In genomic region chr1:86424835-86425547, GRCm38 (mm10) we compare ENCODE assay signal across 13 mouse cellular contexts. TPM values are rescaled to one million over a fixed set of nuclear protein-coding genes. Genes with fewer than 3 reads are reported as not detected.
DNase-seq lines count a peak whose midpoint lies in the region; ATAC-seq and TF ChIP-seq lines count a peak whose summit lies in the region.
"Had no signal": no experiment of that assay in that cellular context is flagged by ENCODE, and none has a peak within 500 bp of the region (broad histone marks: within the 10 kb centered on the region; RNA-seq: fewer than 3 reads in every experiment).

No protein-coding gene starts in this region.

- DNase-seq in lung, postnatal 25 days (ENCODE audit: low spot score), result no peak
- peak; percentile 44 for DNase-seq in embryo, embryonic 9.5 days (ENCODE audit: extremely low spot score)
- peak; percentile 47 for DNase-seq in hindbrain, embryonic 11.5 days (ENCODE audit: low spot score)
- peak; percentile 45 for DNase-seq in midbrain, postnatal 0 days (ENCODE audit: low spot score)
- no peak for DNase-seq in layer of hippocampus, adult 9-11 months
- no peak for DNase-seq in frontal cortex, postnatal 14 days (ENCODE audit: low spot score in 2 of 2)
- no peak for DNase-seq in frontal cortex, adult 2 months (ENCODE audit: extremely low spot score in 1 of 2, low spot score in 1 of 2)
- DNase-seq: adrenal gland, adult 8-10 months had no signal

- peak overlapping the region; percentile 18; the same call in 1 of the 2 replicates for H3K9ac ChIP-seq in lung, embryonic 16.5 days (ENCODE audit: low read length)
- H3K9ac ChIP-seq in hindbrain, embryonic 11.5 days (ENCODE audit: low read depth, low read length), result peak overlapping the region; percentile 46
- H3K9ac ChIP-seq in midbrain, postnatal 0 days (replicated peaks; ENCODE audit: low read length, poor library complexity, severe bottlenecking), result peak overlapping the region; percentile 33; the same call in 1 of the 2 replicates
- H3K9ac ChIP-seq: heart, embryonic 15.5 days had no signal

- WGBS in lung, embryonic 16.5 days, result 29% methylated on average over 11 of the region's 11 CpGs
- WGBS in hindbrain, embryonic 11.5 days, result 19% methylated on average over 11 of the region's 11 CpGs
- WGBS in midbrain, postnatal 0 days, result 10% methylated on average over 11 of the region's 11 CpGs

- H3K36me3 ChIP-seq in lung, embryonic 16.5 days (ENCODE audit: control insufficient read depth, insufficient read depth, low read length), result no peaks in the 10 kb centered on the region
- no peaks in the 10 kb centered on the region for H3K36me3 ChIP-seq in hindbrain, embryonic 11.5 days (ENCODE audit: control insufficient read depth, insufficient read depth, low read length)
- H3K36me3 ChIP-seq in midbrain, postnatal 0 days (ENCODE audit: insufficient read depth, low read length), result no peaks in the 10 kb centered on the region
- H3K36me3 ChIP-seq: heart, embryonic 15.5 days had no signal

- H3K9me3 ChIP-seq in lung, embryonic 16.5 days (ENCODE audit: control insufficient read depth, low read length), result no peaks in the 10 kb centered on the region
- H3K9me3 ChIP-seq in hindbrain, embryonic 11.5 days (ENCODE audit: control insufficient read depth, low read length), result no peaks in the 10 kb centered on the region
- H3K9me3 ChIP-seq in midbrain, postnatal 0 days (ENCODE audit: low read length), result no peaks in the 10 kb centered on the region
- H3K9me3 ChIP-seq: heart, embryonic 15.5 days; megakaryocyte, embryonic 14.5 days had no signal

- no peak overlapping the region for H3K4me2 ChIP-seq in lung, embryonic 16.5 days (ENCODE audit: low read depth, low read length)
- 0 out of 2 replicates have a peak overlapping the region, but pooled peaks have one; percentile 15 for H3K4me2 ChIP-seq in hindbrain, embryonic 11.5 days (replicated peaks; ENCODE audit: low read depth, low read length)
- H3K4me2 ChIP-seq in midbrain, postnatal 0 days (ENCODE audit: low read depth, low read length, poor library complexity, severe bottlenecking), result no peak overlapping the region
- H3K4me2 ChIP-seq: heart, embryonic 15.5 days had no signal

- TF ChIP-seq CTCF in midbrain, postnatal 0 days (IDR thresholded peaks at IDR 0.05), result 0 out of 2 replicates have a peak, but pooled peaks have one; percentile 2

- H3K4me1 ChIP-seq in lung, embryonic 16.5 days (replicated peaks; ENCODE audit: control insufficient read depth, insufficient read depth, low read length), result no peaks in the 10 kb centered on the region
- no peaks in the 10 kb centered on the region; the same call in 1 of the 2 replicates for H3K4me1 ChIP-seq in hindbrain, embryonic 11.5 days (replicated peaks; ENCODE audit: control insufficient read depth, insufficient read depth, low read length)
- peaks cover 3% of the 10 kb centered on the region; the same call in 1 of the 2 replicates for H3K4me1 ChIP-seq in midbrain, postnatal 0 days (ENCODE audit: insufficient read depth, low read length)

- no peak overlapping the region for H3K4me3 ChIP-seq in lung, embryonic 16.5 days (ENCODE audit: low read length)
- H3K4me3 ChIP-seq in hindbrain, embryonic 11.5 days (ENCODE audit: low read depth, low read length), result no peak overlapping the region
- no peak overlapping the region for H3K4me3 ChIP-seq in midbrain, postnatal 0 days (ENCODE audit: low read depth, low read length)
- H3K4me3 ChIP-seq: heart, embryonic 15.5 days; megakaryocyte, embryonic 14.5 days had no signal

- H3K27me3 ChIP-seq in lung, embryonic 16.5 days (ENCODE audit: control insufficient read depth, insufficient read depth, low read depth, low read length), result no peaks in the 10 kb centered on the region
- no peaks in the 10 kb centered on the region for H3K27me3 ChIP-seq in hindbrain, embryonic 11.5 days (ENCODE audit: control insufficient read depth, insufficient read depth, low read length)
- no peaks in the 10 kb centered on the region for H3K27me3 ChIP-seq in midbrain, postnatal 0 days (ENCODE audit: insufficient read depth, low read length)
- H3K27me3 ChIP-seq: heart, embryonic 15.5 days; megakaryocyte, embryonic 14.5 days had no signal

- no peak overlapping the region for H3K27ac ChIP-seq in lung, embryonic 16.5 days (ENCODE audit: low read length)
- H3K27ac ChIP-seq in hindbrain, embryonic 11.5 days (ENCODE audit: low read depth, low read length), result peak overlapping the region; percentile 60
- H3K27ac ChIP-seq in midbrain, postnatal 0 days (ENCODE audit: low read depth, low read length), result 0 out of 2 replicates have a peak overlapping the region, but pooled peaks have one; percentile 32
- H3K27ac ChIP-seq: heart, embryonic 15.5 days had no signal

- ATAC-seq in lung, embryonic 16.5 days (ENCODE audit: low read depth), result no peak
- peak; percentile 83 for ATAC-seq in hindbrain, embryonic 11.5 days (ENCODE audit: low FRiP score)
- ATAC-seq in midbrain, postnatal 0 days (ENCODE audit: low FRiP score), result peak; percentile 31

RNA-seq across cellular contexts. Expression of gene Nmur1, which starts 1.0 kb away (rescaled TPM):
- 0.49 and 0.63 TPM in 2 replicates for polyA plus RNA-seq in lung, embryonic 16.5 days (2015; fragmentation: Nextera tagmentation; extraction: Ambion mirVana)
- not detected in 2 replicates for polyA plus RNA-seq in hindbrain, embryonic 11.5 days (2014; fragmentation: Nextera tagmentation; extraction: Ambion mirVana)
- total RNA-seq in midbrain, postnatal 0 days (2014; rRNA removed), result not detected in 2 replicates
- 0.27 and 0.33 TPM in 2 replicates for polyA plus RNA-seq in midbrain, postnatal 0 days (2015; fragmentation: Nextera tagmentation; extraction: Ambion mirVana)
- polyA plus RNA-seq in frontal cortex, adult 2 months (2012; rRNA removed), result 0.38 and 0.54 TPM in 2 replicates
- total RNA-seq: adrenal gland, adult 8-10 months; layer of hippocampus, adult 8-10 months had no signal
- polyA plus RNA-seq: heart, embryonic 15.5 days had no signal

RNA-seq across cellular contexts. Expression of gene Tex44, which starts 1.1 kb away (rescaled TPM):
- polyA plus RNA-seq in lung, embryonic 16.5 days (2015; fragmentation: Nextera tagmentation; extraction: Ambion mirVana), result not detected in 2 replicates
- polyA plus RNA-seq in hindbrain, embryonic 11.5 days (2014; fragmentation: Nextera tagmentation; extraction: Ambion mirVana), result 0.15 TPM in 1 of 2 replicates, not detected in the other
- total RNA-seq in midbrain, postnatal 0 days (2014; rRNA removed), result 0.14 TPM in 1 of 2 replicates, not detected in the other
- polyA plus RNA-seq in midbrain, postnatal 0 days (2015; fragmentation: Nextera tagmentation; extraction: Ambion mirVana), result not detected in 2 replicates
- not detected in 2 replicates for polyA plus RNA-seq in frontal cortex, adult 2 months (2012; rRNA removed)
- total RNA-seq: adrenal gland, adult 8-10 months; layer of hippocampus, adult 8-10 months had no signal
- polyA plus RNA-seq: cortical plate, adult 2 months; heart, embryonic 15.5 days had no signal

Comparison
In these comparisons a context has a peak if more than half of its experiments do, and no peak if none do; other contexts are left out.
1. DNase-seq: peak in embryo, embryonic 9.5 days (single experiment), hindbrain, embryonic 11.5 days (single experiment) and midbrain, postnatal 0 days (single experiment); none in lung, postnatal 25 days (single experiment), layer of hippocampus, adult 9-11 months (single experiment), frontal cortex, postnatal 14 days (0 of 2) and frontal cortex, adult 2 months (0 of 2).
2. Peak in every context shown above with its lines, with median percentiles within 50 percentile points of each other: H3K9ac ChIP-seq.